In the genomic region with DNA sequence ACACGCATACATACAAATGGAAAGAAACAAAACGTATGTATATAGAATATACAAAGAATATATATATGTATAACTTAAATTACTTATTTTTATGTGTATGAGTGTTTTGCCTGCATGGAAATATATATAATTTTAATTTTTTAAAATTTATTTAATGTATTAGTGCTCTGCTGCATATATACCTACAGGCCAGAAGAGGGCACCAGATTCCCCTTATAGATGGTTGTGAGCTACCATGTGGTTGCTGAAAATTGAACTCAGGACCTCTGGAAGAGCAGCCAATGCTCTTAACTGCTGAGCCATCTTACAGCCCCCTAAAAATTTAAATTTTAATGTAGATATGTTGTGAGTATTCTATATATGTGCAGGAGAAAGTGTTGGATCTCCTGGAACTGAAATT, we compare ENCODE assay signal across 17 mouse cellular contexts. TPM values are rescaled to one million over a fixed set of nuclear protein-coding genes. Genes with fewer than 3 reads are reported as not detected.
A peak's percentile ranks its signal among the peaks of the same experiment; 100 is the strongest.
DNase-seq lines count a peak whose midpoint lies in the region; ATAC-seq and TF ChIP-seq lines count a peak whose summit lies in the region.
"Had no signal": no experiment of that assay in that cellular context is flagged by ENCODE, and none has a peak within 500 bp of the region (broad histone marks: within the 10 kb centered on the region; RNA-seq: fewer than 3 reads in every experiment).

No protein-coding gene starts in this region.

- no peak for DNase-seq in liver, postnatal 0 days
- DNase-seq in liver, embryonic 11.5 days (ENCODE audit: low spot score): no peak
- DNase-seq in B cell, adult 2 months: peak; percentile 17 to 30
- peak; percentile 3 for DNase-seq in MEL-GATA-1-ER (ENCODE audit: extremely low read depth, low read depth)
- peak; percentile 20 for DNase-seq in naive thymus-derived CD4-positive, alpha-beta T cell, adult 2 months (ENCODE audit: low read depth)
- no peak for DNase-seq in right cerebral cortex, postnatal 14 days
- DNase-seq in spleen, postnatal 10 days (ENCODE audit: low spot score in 2 of 2): no peak
- DNase-seq: cerebellum, adult 11-12 months; gastrocnemius, postnatal 14 days; kidney, adult 2 months; kidney, postnatal 4 days had no signal

- no peaks in the 10 kb centered on the region for H3K4me1 ChIP-seq in liver, postnatal 0 days (ENCODE audit: insufficient read depth)
- H3K4me1 ChIP-seq in liver, embryonic 11.5 days (replicated peaks; ENCODE audit: control insufficient read depth, insufficient read depth, low read length): no peaks in the 10 kb centered on the region
- H3K4me1 ChIP-seq: embryonic facial prominence, embryonic 12.5 days; heart, embryonic 10.5 days; hindbrain, embryonic 15.5 days; limb, embryonic 13.5 days; lung, embryonic 15.5 days had no signal

- no peak for TF ChIP-seq EP300 in liver, postnatal 0 days (IDR thresholded peaks at IDR 0.05; ENCODE audit: low read depth)

- 95% methylated on average over 2 of the region's 2 CpGs for WGBS in liver, postnatal 0 days (ENCODE audit: insufficient replicate concordance)
- WGBS in liver, embryonic 11.5 days: 86% methylated on average over 2 of the region's 2 CpGs

- no peak overlapping the region for H3K4me3 ChIP-seq in liver, postnatal 0 days (ENCODE audit: low read depth, low read length)
- H3K4me3 ChIP-seq in liver, embryonic 11.5 days (ENCODE audit: low read depth, low read length): no peak overlapping the region
- H3K4me3 ChIP-seq: embryonic facial prominence, embryonic 12.5 days; heart, embryonic 10.5 days; hindbrain, embryonic 15.5 days; limb, embryonic 13.5 days; lung, embryonic 15.5 days had no signal

- H3K27me3 ChIP-seq in liver, postnatal 0 days (ENCODE audit: insufficient read depth, low read length): no peaks in the 10 kb centered on the region
- no peaks in the 10 kb centered on the region for H3K27me3 ChIP-seq in liver, embryonic 11.5 days (replicated peaks; ENCODE audit: control insufficient read depth, insufficient read depth, low read length)
- H3K27me3 ChIP-seq: embryonic facial prominence, embryonic 12.5 days; hindbrain, embryonic 15.5 days; limb, embryonic 13.5 days; lung, embryonic 15.5 days had no signal

- ATAC-seq in liver, postnatal 0 days: no peak
- no peak for ATAC-seq in liver, embryonic 11.5 days (replicated peaks; ENCODE audit: low FRiP score)

- peaks cover 29% of the 10 kb centered on the region for H3K36me3 ChIP-seq in liver, postnatal 0 days (replicated peaks; ENCODE audit: insufficient read depth, low read length)
- peaks cover 30% of the 10 kb centered on the region for H3K36me3 ChIP-seq in liver, embryonic 11.5 days (ENCODE audit: control insufficient read depth, insufficient read depth, low read length)

- no peak overlapping the region for H3K4me2 ChIP-seq in liver, postnatal 0 days (ENCODE audit: low read depth, low read length)
- H3K4me2 ChIP-seq in liver, embryonic 11.5 days: no peak overlapping the region
- H3K4me2 ChIP-seq: embryonic facial prominence, embryonic 12.5 days; hindbrain, embryonic 15.5 days; limb, embryonic 13.5 days; lung, embryonic 15.5 days had no signal

- TF ChIP-seq CTCF in liver, postnatal 0 days (IDR thresholded peaks at IDR 0.05; ENCODE audit: low read depth): peak; percentile 39

- no peak overlapping the region for H3K27ac ChIP-seq in liver, postnatal 0 days (ENCODE audit: low read depth)
- H3K27ac ChIP-seq in liver, embryonic 11.5 days (ENCODE audit: low read depth, low read length): no peak overlapping the region
- H3K27ac ChIP-seq: embryonic facial prominence, embryonic 12.5 days; heart, embryonic 10.5 days; hindbrain, embryonic 15.5 days; limb, embryonic 13.5 days; lung, embryonic 15.5 days had no signal

- H3K9me3 ChIP-seq in liver, postnatal 0 days (ENCODE audit: low read length): no peaks in the 10 kb centered on the region
- no peaks in the 10 kb centered on the region for H3K9me3 ChIP-seq in liver, embryonic 11.5 days (ENCODE audit: control insufficient read depth, low read length)
- H3K9me3 ChIP-seq: embryonic facial prominence, embryonic 12.5 days; G1E; heart, embryonic 10.5 days; hindbrain, embryonic 15.5 days; limb, embryonic 13.5 days; lung, embryonic 15.5 days had no signal

- H3K9ac ChIP-seq in liver, postnatal 0 days (replicated peaks): no peak overlapping the region
- no peak overlapping the region for H3K9ac ChIP-seq in liver, embryonic 11.5 days (ENCODE audit: low read depth, low read length)
- H3K9ac ChIP-seq: embryonic facial prominence, embryonic 12.5 days; hindbrain, embryonic 15.5 days; limb, embryonic 13.5 days; lung, embryonic 15.5 days had no signal

RNA-seq across cellular contexts. Expression of a gene that starts 36.7 kb away (rescaled TPM):
- polyA plus RNA-seq in liver, postnatal 0 days (2015; fragmentation: Nextera tagmentation; extraction: Ambion mirVana): 56.0 and 62.3 TPM in 2 replicates
- 115 and 123 TPM in 2 replicates for polyA plus RNA-seq in liver, embryonic 11.5 days (2014; fragmentation: Nextera tagmentation; extraction: Ambion mirVana)

Comparison
In these comparisons a context has a peak if more than half of its experiments do, and no peak if none do; other contexts are left out.
1. DNase-seq: peak in B cell, adult 2 months (2 of 2), MEL-GATA-1-ER (single experiment) and naive thymus-derived CD4-positive, alpha-beta T cell, adult 2 months (single experiment); none in liver, postnatal 0 days (single experiment), liver, embryonic 11.5 days (single experiment), right cerebral cortex, postnatal 14 days (single experiment) and spleen, postnatal 10 days (0 of 2).